Mouse (Mus musculus) activated CD4-positive, CD25-positive, alpha-beta regulatory T cell (primary cell): ENCODE data around the gene Ldhd. TPM values are rescaled to one million over a fixed set of nuclear protein-coding genes. Genes with fewer than 3 reads are reported as not detected.

ENCODE experiments used
- polyA plus RNA-seq, 2 experiments: library from polyadenylated mRNA; unstranded; fragments of 100-300 nt; shearing (Covaris generic); gene quantifications; one replicate each; pipeline ENCODE4 v1.2.1; 2017

Gene Ldhd
- polyA plus RNA-seq, result 1 to 10 TPM; 1.0 to 1.6 TPM

DNA sequence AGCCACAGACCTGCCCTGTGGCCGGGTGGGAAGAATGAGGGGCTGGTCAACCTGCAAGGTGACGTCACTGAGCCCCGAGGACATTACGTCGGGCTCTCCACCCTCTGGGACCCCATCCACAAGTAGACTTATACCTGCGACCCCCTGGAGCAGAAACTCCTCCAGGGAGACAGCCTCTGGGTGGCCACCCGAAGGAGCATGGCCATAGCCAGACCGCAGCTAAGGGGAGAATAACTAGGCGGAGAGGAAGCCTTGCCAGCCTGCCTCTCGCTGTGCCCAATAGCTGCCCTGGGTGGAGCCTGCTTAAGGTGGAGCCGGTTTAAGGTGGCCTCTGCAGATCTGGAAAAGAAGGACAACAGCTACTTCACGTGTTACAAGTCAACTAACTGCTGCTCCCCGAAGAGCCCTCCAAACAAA is at the start of gene Ldhd:
Gene Ldhd (minus strand): TSS at position 270 of the 417 bp plus-strand sequence.

DNA sequence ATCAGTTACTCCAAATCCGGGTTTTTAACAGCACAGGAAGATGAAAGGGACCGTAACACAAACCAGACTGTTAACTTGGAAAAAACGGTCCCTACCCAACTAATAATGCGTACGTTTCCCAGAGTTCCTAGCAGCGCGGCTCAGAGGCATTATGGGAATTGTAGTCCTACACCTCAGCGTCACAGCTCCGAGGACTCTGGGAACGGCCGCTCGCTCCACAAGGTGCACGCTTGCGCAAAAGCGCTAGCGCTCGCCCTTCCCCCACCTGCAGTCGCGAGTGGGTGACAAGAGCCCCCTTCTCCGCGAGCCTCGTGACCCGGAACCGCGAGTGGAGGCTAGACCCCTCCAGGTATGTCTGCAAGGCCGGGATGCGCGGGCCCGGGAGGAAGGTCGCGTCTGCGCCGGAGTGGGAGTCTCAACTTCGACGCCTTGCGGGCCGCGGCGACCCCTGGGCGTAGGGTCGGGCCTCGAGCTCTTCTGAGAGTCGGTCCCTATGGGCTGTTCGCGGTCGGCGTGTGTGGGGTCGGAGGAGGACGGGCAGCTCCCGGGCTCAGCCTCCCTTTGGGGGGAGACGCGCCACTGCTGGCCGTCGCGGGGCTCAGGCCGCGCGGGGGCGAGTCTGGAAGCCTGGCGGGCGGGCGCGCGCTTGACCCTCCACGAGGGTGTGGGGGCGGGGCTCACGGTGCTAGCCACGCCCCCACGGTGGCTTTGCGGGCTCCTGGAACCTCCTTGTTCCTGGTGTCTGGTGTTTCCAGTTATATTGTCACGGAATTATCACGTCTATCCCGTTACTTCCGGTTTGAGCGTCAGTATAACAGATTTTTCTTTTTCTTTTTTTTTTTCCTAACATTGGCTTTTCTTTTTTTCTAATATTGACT is 13.3 kb upstream of the Ldhd start, which contains the start of gene Zfp1:
Gene Zfp1 (plus strand): TSS at position 138 of the 878 bp plus-strand sequence.

Other genes with a start within 250 kb of the Ldhd start
- under 1 TPM in 1 of 2 experiments, not detected in 1; 0.21 TPM for gene Fa2h, start 236.6 kb downstream of the Ldhd start, polyA plus RNA-seq
- gene Wdr59, start 108.3 kb downstream of the Ldhd start, polyA plus RNA-seq, result 1 to 10 TPM; 7.5 to 9.7 TPM
- gene Znrf1, start 94.3 kb downstream of the Ldhd start, polyA plus RNA-seq, result 100 to 1,000 TPM; 157 to 217 TPM
- 10 to 100 TPM; 35.9 to 71.2 TPM for gene Zfp1, start 13.0 kb upstream of the Ldhd start, polyA plus RNA-seq
- not detected for gene Ctrb1, start 60.6 kb upstream of the Ldhd start, polyA plus RNA-seq
- 1 to 10 TPM in 1 of 2 experiments, under 1 TPM in 1; 0.17 to 3.0 TPM for gene Bcar1, start 113.4 kb upstream of the Ldhd start, polyA plus RNA-seq
- gene Cfdp1, start 223.9 kb upstream of the Ldhd start, polyA plus RNA-seq, result 10 to 100 TPM; 98.2 TPM
- under 1 TPM; 0.90 to 0.98 TPM for gene Tmem170, start 246.4 kb upstream of the Ldhd start, polyA plus RNA-seq